Mouse (Mus musculus): ENCODE results near the gene Mn1.

Gene Mn1

DNA sequence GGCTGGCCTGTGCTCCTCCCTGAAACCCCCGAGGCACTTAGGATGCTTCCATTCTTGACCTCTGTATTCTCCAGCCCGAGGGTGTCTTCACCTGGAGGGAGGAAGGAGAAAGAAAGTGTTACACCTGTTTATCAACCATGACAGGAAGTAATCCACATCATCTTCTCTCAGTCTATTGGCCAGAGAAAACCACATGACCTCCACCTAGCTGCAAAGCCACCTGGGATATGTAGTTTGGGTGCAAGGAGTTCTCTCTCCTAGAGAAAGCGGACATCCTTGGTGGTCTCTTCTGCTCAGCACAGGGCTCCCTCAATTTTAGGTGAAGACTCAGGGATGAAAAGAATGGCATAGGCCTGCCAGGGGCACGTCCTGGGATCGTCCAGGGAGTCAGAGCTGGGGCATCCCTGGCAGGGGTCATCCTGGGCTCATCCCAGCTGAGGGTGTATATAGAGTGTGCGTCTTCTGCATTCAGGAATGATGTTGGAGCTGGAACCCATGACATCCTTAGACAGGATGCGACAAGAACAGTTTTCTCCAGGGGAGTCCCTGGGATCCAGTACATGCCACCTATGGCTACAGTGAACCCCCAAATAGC is 72.0 kb downstream of the Mn1 start:
- DNase-seq, result no peak

DNA sequence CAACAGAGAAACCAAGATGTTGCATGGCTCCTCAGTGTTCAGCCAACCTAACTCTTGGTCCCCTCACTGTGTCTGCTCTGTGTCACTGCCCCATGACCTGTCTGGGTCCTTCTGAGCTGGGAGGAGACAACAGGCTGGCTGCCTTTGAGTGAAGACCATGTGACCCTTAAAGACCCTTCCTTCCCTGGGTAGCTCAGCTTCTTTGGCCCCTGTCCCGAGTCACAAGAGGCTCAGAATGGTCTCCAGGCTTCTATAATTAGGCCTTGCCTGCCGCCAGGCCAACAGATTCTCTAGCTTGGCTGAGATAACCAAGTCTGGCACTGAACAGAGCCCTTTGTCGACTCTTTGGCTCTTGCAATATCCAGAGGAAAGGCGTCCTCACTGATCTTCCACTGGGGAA is 73.4 kb downstream of the Mn1 start:
- no peak for DNase-seq

DNA sequence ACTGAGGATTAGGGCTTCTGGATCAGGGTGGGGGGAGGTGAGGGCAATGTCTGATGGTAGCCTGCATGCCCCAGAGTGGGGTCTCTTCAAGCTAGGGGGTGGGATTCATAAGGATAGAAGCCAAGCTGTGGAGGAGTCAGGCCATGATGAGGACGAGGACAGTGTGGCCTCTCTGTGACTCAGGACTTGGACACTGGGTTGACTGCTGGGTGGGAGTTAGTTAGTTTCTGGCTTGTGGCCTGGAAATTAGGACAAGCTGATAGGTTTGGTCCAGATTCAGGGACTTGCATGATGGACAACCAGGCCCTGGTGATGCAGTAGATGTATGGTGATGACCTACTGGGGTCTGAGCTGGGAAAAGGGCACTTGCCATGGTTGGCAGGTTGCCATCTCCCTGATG is 74.3 kb downstream of the Mn1 start:
- DNase-seq, result no peak

DNA sequence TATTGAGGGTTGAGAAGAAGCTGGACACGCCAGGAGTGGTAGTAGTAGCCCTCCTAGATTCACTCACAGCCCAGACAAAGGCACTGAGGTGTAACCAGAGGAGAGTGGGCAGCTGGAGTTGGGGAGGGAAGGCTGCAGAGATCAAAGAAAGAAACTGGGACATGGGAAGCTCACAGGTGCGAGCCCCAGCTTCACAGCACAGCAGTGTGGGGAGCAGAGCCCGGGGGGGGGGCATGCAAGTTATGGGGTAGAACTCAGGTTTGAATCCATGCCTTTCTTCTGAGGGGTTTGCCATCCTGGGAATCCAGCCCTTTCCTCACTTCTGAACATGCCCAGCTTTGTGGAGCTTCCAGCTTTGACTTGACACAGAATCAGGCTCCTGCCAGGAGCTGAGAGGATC is 82.9 kb downstream of the Mn1 start:
- DNase-seq, result no peak

DNA sequence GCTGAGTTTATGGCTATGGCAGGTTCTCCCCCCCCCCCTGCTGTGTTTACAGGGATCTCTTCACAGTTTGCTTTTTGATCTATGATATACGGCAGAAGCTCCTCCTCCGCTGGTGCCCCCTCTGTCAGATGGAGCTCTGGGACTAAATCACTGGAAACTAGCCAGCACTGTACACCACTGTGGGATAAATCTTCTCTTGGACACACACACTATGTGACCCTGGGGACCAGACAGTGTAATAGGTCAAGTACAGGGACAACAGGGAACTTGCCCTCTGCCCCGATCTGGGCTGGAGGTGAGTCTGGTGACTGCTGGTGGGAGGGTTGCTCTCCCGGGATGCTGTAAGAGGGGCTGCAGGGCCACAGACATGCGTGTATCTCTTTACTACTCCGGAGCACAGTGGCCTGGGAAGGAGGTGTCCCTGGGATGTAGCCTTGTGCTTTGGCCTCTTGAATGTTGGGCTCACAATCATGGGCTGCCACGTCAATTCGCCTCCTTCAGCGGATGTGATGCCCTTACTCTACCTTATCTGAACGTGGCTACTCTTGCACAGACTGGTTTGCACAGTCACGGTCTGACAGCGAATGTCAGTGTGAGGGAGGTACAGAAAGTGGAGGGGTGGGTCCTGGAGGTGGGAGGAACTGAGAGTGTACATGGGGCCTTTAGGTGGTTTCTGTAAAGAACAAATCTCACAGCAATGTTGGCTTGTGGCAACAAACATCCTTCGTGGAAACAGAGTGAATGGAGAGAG is 84.7 kb downstream of the Mn1 start:
- DNase-seq, result no peak

DNA sequence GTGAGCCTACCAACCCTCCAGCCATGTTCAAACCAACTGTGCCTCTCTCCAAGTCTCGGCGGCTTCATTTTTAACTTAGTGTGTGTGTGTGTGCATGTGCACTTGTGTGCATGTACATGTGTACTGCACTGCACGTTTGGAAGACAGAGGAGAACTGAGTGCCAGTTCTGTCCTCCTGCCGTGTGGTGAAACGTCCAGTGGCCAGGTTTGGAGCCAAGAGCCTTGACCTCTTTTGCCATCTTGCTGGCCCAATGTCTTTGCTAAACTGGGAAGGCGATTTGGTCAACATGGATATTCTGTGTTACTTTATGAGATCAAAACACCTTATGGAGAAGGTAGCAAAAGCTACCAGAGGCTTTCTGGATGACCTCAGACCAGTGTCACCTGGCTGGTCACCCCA is 88.1 kb downstream of the Mn1 start:
- DNase-seq, result no peak

DNA sequence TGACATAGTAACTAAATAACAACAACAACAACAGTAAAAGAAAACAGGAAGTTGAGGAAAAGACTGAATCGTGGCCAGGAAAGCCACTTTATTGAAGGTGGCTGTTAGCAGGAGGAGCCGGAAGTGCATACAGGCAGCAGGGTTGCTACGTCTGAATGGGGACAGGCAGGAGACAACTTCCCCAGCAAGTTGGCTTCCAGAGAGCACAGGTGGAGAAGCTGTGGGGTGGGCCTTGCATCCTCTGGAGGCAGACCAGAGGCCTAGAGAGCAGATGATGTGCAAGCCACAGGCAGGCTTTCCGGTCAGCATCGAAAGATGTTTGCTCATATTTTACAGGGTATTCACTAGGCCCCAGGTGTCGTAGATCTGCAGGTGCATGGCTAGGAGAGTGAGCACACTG is 88.7 kb downstream of the Mn1 start:
- DNase-seq, result no peak

DNA sequence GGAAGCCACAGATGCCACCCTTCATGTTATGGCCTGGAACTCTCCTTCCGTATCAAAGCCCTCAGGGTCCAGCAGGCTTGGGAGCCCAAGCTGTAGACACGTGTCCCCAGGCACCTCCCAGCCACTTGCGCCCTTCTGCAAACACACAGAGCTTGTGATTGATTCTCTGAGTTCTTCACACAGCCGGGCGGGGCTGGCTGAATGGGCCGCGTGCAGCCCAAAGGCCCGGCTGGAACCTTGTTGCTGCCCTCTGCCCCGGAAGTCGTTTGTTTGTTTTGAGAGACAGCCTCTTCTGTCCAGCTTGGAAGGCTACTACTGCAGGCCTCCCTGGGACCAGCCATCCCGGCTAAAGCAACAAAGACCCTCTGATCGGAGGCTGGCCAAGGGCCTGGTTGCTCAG is 89.2 kb downstream of the Mn1 start:
- DNase-seq, result peak; percentile 45

Measured in kidney, adult 11 months (tissue).